Mouse (Mus musculus) forebrain, embryonic 12.5 days (tissue): Measurements from ENCODE around the gene Ccdc170. TPM values are rescaled to one million over a fixed set of nuclear protein-coding genes. Genes with fewer than 3 reads are reported as not detected.

Experiments
- ATAC-seq: fragments of 200-750 bp; cut with Nextera tagmentation; 2 replicates; pipeline ENCODE4 v1.8.0; 2017; ENCODE audit warnings: moderate TSS enrichment; ENCODE audit not compliant: low FRiP score
- H3K27ac ChIP-seq: fragments of 300-500 bp; sonication (generic); 2 replicates; pipeline ENCODE4 v1.5.1; 2016; ENCODE audit warnings: mild to moderate bottlenecking
- H3K27me3 ChIP-seq: fragments of 300-500 bp; sonication (generic); 2 replicates; pipeline ENCODE4 v1.6.1; 2016; ENCODE audit warnings: mild to moderate bottlenecking
- H3K36me3 ChIP-seq: fragments of 300-500 bp; sonication (generic); replicated peaks from 2 replicates; pipeline ENCODE4 v1.6.1; 2016; ENCODE audit warnings: mild to moderate bottlenecking
- H3K4me1 ChIP-seq: fragments of 300-500 bp; sonication (generic); 2 replicates; pipeline ENCODE4 v1.6.1; 2016
- H3K4me2 ChIP-seq: fragments of 300-500 bp; sonication (generic); 2 replicates; pipeline ENCODE4 v1.6.1; 2016; ENCODE audit warnings: mild to moderate bottlenecking, moderate library complexity
- H3K4me3 ChIP-seq: fragments of 300-500 bp; sonication (generic); replicated peaks from 2 replicates; pipeline ENCODE4 v1.5.1; 2016; ENCODE audit warnings: mild to moderate bottlenecking
- H3K9ac ChIP-seq: fragments of 300-500 bp; sonication (generic); 2 replicates; pipeline ENCODE4 v1.6.1; 2016; ENCODE audit warnings: mild to moderate bottlenecking
- H3K9me3 ChIP-seq: fragments of 300-500 bp; sonication (generic); 2 replicates; pipeline ENCODE4 v1.6.1; 2016
- WGBS: fragments of 180-500 bp; shearing (Covaris S2); methylation state at CpG from one replicate; pipeline ENCODE4 v1.1.7; 2016; 5-methylcytosine and 5-hydroxymethylcytosine counted together
- polyA plus RNA-seq: library from polyadenylated mRNA; unstranded; fragments of >200 nt; fragmentation: Nextera tagmentation; extraction: Ambion mirVana; gene quantifications from 2 replicates; pipeline ENCODE4 v1.2.1, GENCODE M21; 2016

The Ccdc170 gene
- polyA plus RNA-seq, 1 experiment from 2014 or later = 0.10 TPM

GRCm38 (mm10) chr10:4610234-4610633, 127.9 kb downstream of the Ccdc170 start:
- no peak for ATAC-seq
- H3K9me3 ChIP-seq = peaks cover 5% of the 10 kb centered on the region; the same call in 1 of the 2 replicates
- H3K27me3 ChIP-seq = no peaks in the 10 kb centered on the region
- no peak overlapping the region for H3K4me3 ChIP-seq
- no peak overlapping the region for H3K4me2 ChIP-seq
- 82% methylated on average over 2 of the region's 2 CpGs for WGBS
- no peaks in the 10 kb centered on the region; the same call in 1 of the 2 replicates for H3K4me1 ChIP-seq
- H3K27ac ChIP-seq = no peak overlapping the region
- no peaks in the 10 kb centered on the region for H3K36me3 ChIP-seq
- no peak overlapping the region for H3K9ac ChIP-seq

GRCm38 (mm10) chr10:4611386-4612155, 129.3 kb downstream of the Ccdc170 start, which contains the start of gene Esr1:
Esr1 (plus strand) TSS chr10:4611593.
- H3K27ac ChIP-seq = no peak within 1 kb of the TSS
- H3K4me3 ChIP-seq = no peak within 1 kb of the TSS
- no peak for ATAC-seq
- no peak within 1 kb of the TSS for H3K4me2 ChIP-seq
- peaks cover 5% of the 10 kb centered on the region; the same call in 1 of the 2 replicates for H3K9me3 ChIP-seq
- no peaks in the 10 kb centered on the region for H3K36me3 ChIP-seq
- H3K9ac ChIP-seq = no peak within 1 kb of the TSS
- H3K27me3 ChIP-seq = no peaks in the 10 kb centered on the region
- no peaks in the 10 kb centered on the region; the same call in 1 of the 2 replicates for H3K4me1 ChIP-seq
- 50% methylated on average over 13 of the region's 13 CpGs for WGBS

Other genes starting within 250 kb of the Ccdc170 start
- 37.4 and 47.5 TPM in 2 replicates for gene Akap12, start 216.1 kb upstream of the Ccdc170 start, polyA plus RNA-seq
- gene Zbtb2, start 94.4 kb upstream of the Ccdc170 start, polyA plus RNA-seq = 21.2 and 22.2 TPM in 2 replicates
- 48.7 and 53.3 TPM in 2 replicates for gene Rmnd1, start 50.1 kb upstream of the Ccdc170 start, polyA plus RNA-seq
- 23.1 and 24.3 TPM in 2 replicates for gene Armt1, start 50.0 kb upstream of the Ccdc170 start, polyA plus RNA-seq
- gene Esr1, start 129.1 kb downstream of the Ccdc170 start, polyA plus RNA-seq = 0.05 TPM in 1 of 2 replicates, not detected in the other